In genomic region chr13:101847879-101848600, GRCm38 (mm10) we compare ENCODE assay signal across 13 mouse cellular contexts.
A peak's percentile ranks its signal among the peaks of the same experiment; 100 is the strongest.
DNase-seq lines count a peak whose midpoint lies in the region; ATAC-seq and TF ChIP-seq lines count a peak whose summit lies in the region.
"Had no signal": no experiment of that assay in that cellular context is flagged by ENCODE, and none has a peak within 500 bp of the region (broad histone marks: within the 10 kb centered on the region; RNA-seq: fewer than 3 reads in every experiment).

No protein-coding gene starts in this region.

- WGBS in lung, embryonic 14.5 days, result 56% methylated on average over 12 of the region's 12 CpGs
- WGBS in kidney, embryonic 14.5 days, result 67% methylated on average over 12 of the region's 12 CpGs

- H3K9me3 ChIP-seq in lung, embryonic 14.5 days (ENCODE audit: low read depth, low read length), result no peaks in the 10 kb centered on the region
- H3K9me3 ChIP-seq in kidney, embryonic 14.5 days (ENCODE audit: control insufficient read depth, low read length), result no peaks in the 10 kb centered on the region
- H3K9me3 ChIP-seq: forebrain, embryonic 12.5 days; heart, embryonic 13.5 days; limb, embryonic 13.5 days had no signal

- no peak for TF ChIP-seq CTCF in lung, embryonic 14.5 days (IDR thresholded peaks at IDR 0.05; ENCODE audit: low read depth)

- H3K36me3 ChIP-seq in lung, embryonic 14.5 days (ENCODE audit: insufficient read depth), result no peaks in the 10 kb centered on the region
- no peaks in the 10 kb centered on the region for H3K36me3 ChIP-seq in kidney, embryonic 14.5 days (ENCODE audit: control insufficient read depth, insufficient read depth, low read length)
- H3K36me3 ChIP-seq: forebrain, embryonic 12.5 days; heart, embryonic 13.5 days; limb, embryonic 13.5 days had no signal

- no peak overlapping the region for H3K4me2 ChIP-seq in lung, embryonic 14.5 days
- H3K4me2 ChIP-seq in kidney, embryonic 14.5 days (replicated peaks; ENCODE audit: low read depth, low read length), result no peak overlapping the region
- H3K4me2 ChIP-seq: forebrain, embryonic 12.5 days; heart, embryonic 13.5 days; limb, embryonic 13.5 days had no signal

- H3K27ac ChIP-seq in lung, embryonic 14.5 days (ENCODE audit: low read depth), result peak overlapping the region; percentile 42; the same call in 1 of the 2 replicates
- no peak overlapping the region for H3K27ac ChIP-seq in kidney, embryonic 14.5 days (ENCODE audit: low read depth, low read length)
- H3K27ac ChIP-seq: forebrain, embryonic 12.5 days; heart, embryonic 13.5 days; limb, embryonic 13.5 days had no signal

- no peak overlapping the region for H3K9ac ChIP-seq in lung, embryonic 14.5 days
- no peak overlapping the region for H3K9ac ChIP-seq in kidney, embryonic 14.5 days (ENCODE audit: low read depth, low read length)
- H3K9ac ChIP-seq: forebrain, embryonic 12.5 days; heart, embryonic 13.5 days; limb, embryonic 13.5 days had no signal

- ATAC-seq in cerebellum, adult (ENCODE audit: insufficient number of reproducible peaks, low FRiP score, low TSS enrichment), result 0 out of 2 replicates have a peak, but pooled peaks have one; percentile 40
- peak; percentile 24; the same call in 1 of the 2 replicates for ATAC-seq in lung, embryonic 14.5 days (ENCODE audit: insufficient read depth)
- ATAC-seq in megakaryocyte progenitor cell, adult 5-6 weeks (replicated peaks; ENCODE audit: poor library complexity), result peak; percentile 33
- no peak for ATAC-seq in kidney, embryonic 14.5 days (ENCODE audit: low FRiP score, low TSS enrichment)

- H3K27me3 ChIP-seq in lung, embryonic 14.5 days (ENCODE audit: insufficient read depth, low read length), result no peaks in the 10 kb centered on the region
- H3K27me3 ChIP-seq in kidney, embryonic 14.5 days (ENCODE audit: control insufficient read depth, insufficient read depth, low read length), result no peaks in the 10 kb centered on the region
- H3K27me3 ChIP-seq: forebrain, embryonic 12.5 days; heart, embryonic 13.5 days; limb, embryonic 13.5 days had no signal

- H3K4me1 ChIP-seq in lung, embryonic 14.5 days (ENCODE audit: insufficient read depth), result peaks cover 8% of the 10 kb centered on the region; the same call in 1 of the 2 replicates
- H3K4me1 ChIP-seq in kidney, embryonic 14.5 days (ENCODE audit: control insufficient read depth, insufficient read depth, low read length), result 0 out of 2 replicates have a peak, but pooled peaks cover 3% of the 10 kb centered on the region
- H3K4me1 ChIP-seq: forebrain, embryonic 12.5 days had no signal

- no peak for DNase-seq in cerebellum, adult 11-12 months
- DNase-seq in lung, embryonic 14.5 days, result peak; percentile 49
- no peak for DNase-seq in lung, postnatal 25 days (ENCODE audit: low spot score)
- DNase-seq in forelimb bud, embryonic 11.5 days (ENCODE audit: low read depth, low spot score), result peak; percentile 28
- no peak for DNase-seq in right cerebral cortex, adult 2 months (ENCODE audit: low spot score in 2 of 2)
- DNase-seq: midbrain, embryonic 14.5 days; thymus, postnatal 14 days had no signal

- H3K4me3 ChIP-seq in lung, embryonic 14.5 days (ENCODE audit: low read depth, low read length), result no peak overlapping the region
- no peak overlapping the region for H3K4me3 ChIP-seq in kidney, embryonic 14.5 days (ENCODE audit: low read length)
- H3K4me3 ChIP-seq: forebrain, embryonic 12.5 days; heart, embryonic 13.5 days; limb, embryonic 13.5 days had no signal

Comparison
In these comparisons a context has a peak if more than half of its experiments do, and no peak if none do; other contexts are left out.
1. DNase-seq: peak in lung, embryonic 14.5 days (single experiment) and forelimb bud, embryonic 11.5 days (single experiment); none in cerebellum, adult 11-12 months (single experiment), lung, postnatal 25 days (single experiment) and right cerebral cortex, adult 2 months (0 of 2).